Mouse (Mus musculus) thymus, adult 2 months (tissue): ENCODE measurements around the gene Eid3.

Experiments
- CTCF ChIP-seq: fragments of 200-500 bp; IDR thresholded peaks from 2 replicates; pipeline ENCODE4 v1.5.1; 2012; ENCODE audit warnings: mild to moderate bottlenecking, control low read depth, low read length, moderate library complexity, borderline replicate concordance; ENCODE audit not compliant: control insufficient read depth, poor library complexity, insufficient read depth; ENCODE audit errors: extremely low read depth
- POLR2A ChIP-seq: fragments of 200-500 bp; IDR thresholded peaks from 2 replicates; pipeline ENCODE4 v1.6.1; 2012; ENCODE audit warnings: mild to moderate bottlenecking, low read length, control low read depth, moderate library complexity; ENCODE audit not compliant: control insufficient read depth, poor library complexity, insufficient read depth; ENCODE audit errors: extremely low read depth

DNA sequence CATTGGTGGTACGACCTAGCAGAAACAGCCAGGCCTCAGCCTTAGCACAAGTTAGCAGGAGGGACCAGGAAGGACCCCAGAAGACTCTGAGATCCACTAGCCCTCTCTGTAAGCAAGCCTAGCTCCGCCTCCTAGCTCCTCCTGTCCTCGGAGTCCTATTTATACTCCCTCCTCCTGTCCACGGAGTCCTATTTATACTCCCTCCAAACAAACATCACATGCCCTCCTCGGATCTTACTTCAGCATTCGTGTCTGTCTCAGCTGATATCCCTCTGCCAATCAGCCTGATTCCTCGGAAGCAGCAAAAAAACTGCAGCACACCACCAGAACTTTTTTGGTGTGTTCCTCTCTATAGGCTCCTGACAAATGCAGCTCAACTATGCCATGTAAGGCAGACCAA is 32.5 kb downstream of the Eid3 start:
- TF ChIP-seq POLR2A = no peak
- TF ChIP-seq CTCF = no peak
